Mouse (Mus musculus) lung, postnatal 14 days (tissue): ENCODE data around the gene 5730596B20Rik.

Experiments used
- DNase-seq: peaks from one replicate; pipeline ENCODE4 v3.0.0; 2021

The 5730596B20Rik gene

GRCm38 (mm10) chr6:52200073-52200750 is 22.9 kb downstream of the 5730596B20Rik start:
- peak; percentile 60 for DNase-seq

GRCm38 (mm10) chr6:52200751-52201250 is 23.5 kb downstream of the 5730596B20Rik start:
- no peak for DNase-seq

GRCm38 (mm10) chr6:52201269-52201668 is 24.0 kb downstream of the 5730596B20Rik start:
- DNase-seq = no peak

GRCm38 (mm10) chr6:52202362-52203120 is 25.2 kb downstream of the 5730596B20Rik start:
- DNase-seq = no peak

GRCm38 (mm10) chr6:52203121-52203370 is 25.7 kb downstream of the 5730596B20Rik start:
- no peak for DNase-seq

GRCm38 (mm10) chr6:52203371-52204049 is 26.2 kb downstream of the 5730596B20Rik start:
- no peak for DNase-seq

GRCm38 (mm10) chr6:52204050-52204752 is 26.9 kb downstream of the 5730596B20Rik start, which contains the start of gene Hoxa5:
Hoxa5 (minus strand) TSS chr6:52204587.
- DNase-seq = peak; percentile 90

- DNase-seq = no peak
Observed at GRCm38 (mm10) chr6:52205221-52205620, 27.9 kb downstream of the 5730596B20Rik start.

GRCm38 (mm10) chr6:52205638-52206621 is 28.6 kb downstream of the 5730596B20Rik start:
- no peak for DNase-seq

- no peak for DNase-seq
Observed at GRCm38 (mm10) chr6:52206882-52207683, 29.8 kb downstream of the 5730596B20Rik start.

GRCm38 (mm10) chr6:52207684-52207976 is 30.3 kb downstream of the 5730596B20Rik start:
- no peak for DNase-seq

- DNase-seq = peak; percentile 60
Observed at GRCm38 (mm10) chr6:52208072-52208867, 31.0 kb downstream of the 5730596B20Rik start, which contains the start of gene Hoxa6. Hoxa6 (minus strand) TSS chr6:52208722.

- no peak for DNase-seq
Observed at GRCm38 (mm10) chr6:52208868-52209684, 31.8 kb downstream of the 5730596B20Rik start.

GRCm38 (mm10) chr6:52209685-52210046 is 32.4 kb downstream of the 5730596B20Rik start:
- DNase-seq = no peak

- peak; percentile 80 for DNase-seq
Observed at GRCm38 (mm10) chr6:52211170-52211935, 34.1 kb downstream of the 5730596B20Rik start.

GRCm38 (mm10) chr6:52211961-52212360 is 34.7 kb downstream of the 5730596B20Rik start:
- DNase-seq = no peak

GRCm38 (mm10) chr6:52212556-52213118 is 35.3 kb downstream of the 5730596B20Rik start:
- no peak for DNase-seq
